Mouse (Mus musculus) ES-Bruce4 (cell line): ENCODE results near the gene Stab2.

Experiments used
- CTCF ChIP-seq: IDR thresholded peaks from one replicate; pipeline ENCODE4 v1.8.1; 2011; ENCODE audit warnings: low read depth, low read length
- EP300 ChIP-seq: IDR thresholded peaks from 2 replicates; pipeline ENCODE4 v1.6.1; 2011; ENCODE audit warnings: low read depth, low read length; ENCODE audit not compliant: insufficient read depth
- POLR2A ChIP-seq: IDR thresholded peaks from one replicate; pipeline ENCODE4 v1.8.1; 2011; ENCODE audit warnings: low read length; ENCODE audit not compliant: insufficient read depth

DNA sequence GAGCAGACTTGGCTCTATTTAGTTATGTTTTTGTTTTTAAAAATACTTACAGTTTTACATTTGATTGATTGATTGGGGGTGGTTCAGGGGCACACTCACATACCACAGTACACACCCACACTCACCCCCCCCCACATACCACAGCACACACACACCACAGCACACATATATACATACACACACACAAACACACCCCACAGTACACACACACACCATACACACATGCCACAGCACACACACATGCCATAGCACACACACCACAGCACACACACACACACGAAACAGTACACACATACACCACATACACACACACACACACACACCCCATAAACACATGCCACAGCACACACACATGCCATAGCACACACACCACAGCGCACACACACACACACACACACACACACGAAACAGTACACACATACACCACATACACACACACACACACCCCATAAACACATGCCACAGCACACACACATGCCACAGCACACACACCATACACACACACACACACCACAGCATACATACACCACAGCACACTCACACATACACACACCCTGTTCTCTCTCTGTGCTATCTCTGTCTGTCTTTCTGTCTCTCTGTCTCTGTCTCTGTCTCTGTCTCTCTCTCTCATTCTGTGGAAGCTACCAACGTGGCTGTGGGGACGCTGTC, 211.6 kb downstream of the Stab2 start:
- TF ChIP-seq CTCF (no peak), POLR2A (no peak), EP300 (no peak)
